Mouse (Mus musculus): Measurements from ENCODE around the gene Mgat2. TPM values are rescaled to one million over a fixed set of nuclear protein-coding genes. Genes with fewer than 3 reads are reported as not detected.

Gene Mgat2
- 30.8 and 32.6 TPM in 2 replicates for polyA plus RNA-seq (2012; rRNA removed)

- peak within 1 kb of the TSS; percentile 99 for H3K4me3 ChIP-seq (ENCODE audit: insufficient read depth, low read depth, low read length)
- H3K36me3 ChIP-seq (ENCODE audit: control insufficient read depth, insufficient read depth, low read length), result peaks cover 2% of the 10 kb centered on the region; the same call in 1 of the 2 replicates
- H3K4me1 ChIP-seq (ENCODE audit: control insufficient read depth, insufficient read depth, low read length), result peaks cover 9% of the 10 kb centered on the region; the same call in 1 of the 2 replicates
- under 1% methylated on average over 84 of the region's 84 CpGs for WGBS
- H3K27ac ChIP-seq (ENCODE audit: insufficient read depth, low read depth, low read length), result peak within 1 kb of the TSS; percentile 91
- TF ChIP-seq CTCF (conservative IDR thresholded peaks at IDR 0.05; ENCODE audit: insufficient read depth, insufficient read length, low read depth, low read length) (no peak), POLR2A (IDR thresholded peaks at IDR 0.05; ENCODE audit: low read depth, low read length) (peak; percentile 84)
- H3K27me3 ChIP-seq (replicated peaks; ENCODE audit: control insufficient read depth, insufficient read depth, low read length), result no peaks in the 10 kb centered on the region
- DNase-seq, result peak; percentile 99
Measured at GRCm38 (mm10) chr12:69183583-69184308, at the start of gene Mgat2, which contains the start of gene Rpl36al. Gene Mgat2 (plus strand): TSS chr12:69184157. Gene Rpl36al (minus strand): TSS chr12:69184083.

GRCm38 (mm10) chr12:69139201-69139600 is 44.8 kb upstream of the Mgat2 start:
- H3K4me3 ChIP-seq (ENCODE audit: insufficient read depth, low read depth, low read length), result no peak overlapping the region
- H3K4me1 ChIP-seq (ENCODE audit: control insufficient read depth, insufficient read depth, low read length), result no peaks in the 10 kb centered on the region
- no peak for TF ChIP-seq CTCF (conservative IDR thresholded peaks at IDR 0.05; ENCODE audit: insufficient read depth, insufficient read length, low read depth, low read length)
- TF ChIP-seq POLR2A (IDR thresholded peaks at IDR 0.05; ENCODE audit: low read depth, low read length), result no peak
- H3K27me3 ChIP-seq (replicated peaks; ENCODE audit: control insufficient read depth, insufficient read depth, low read length), result no peaks in the 10 kb centered on the region
- H3K36me3 ChIP-seq (ENCODE audit: control insufficient read depth, insufficient read depth, low read length), result no peaks in the 10 kb centered on the region
- no peak for DNase-seq
- WGBS, result 90% methylated on average over 3 of the region's 3 CpGs
- no peak overlapping the region for H3K27ac ChIP-seq (ENCODE audit: insufficient read depth, low read depth, low read length)

GRCm38 (mm10) chr12:69139841-69140240 is 44.1 kb upstream of the Mgat2 start:
- Histone ChIP-seq H3K27ac (ENCODE audit: insufficient read depth, low read depth, low read length) (no peak overlapping the region), H3K36me3 (ENCODE audit: control insufficient read depth, insufficient read depth, low read length) (no peaks in the 10 kb centered on the region), H3K4me1 (ENCODE audit: control insufficient read depth, insufficient read depth, low read length) (no peaks in the 10 kb centered on the region), H3K4me3 (ENCODE audit: insufficient read depth, low read depth, low read length) (no peak overlapping the region), H3K27me3 (replicated peaks; ENCODE audit: control insufficient read depth, insufficient read depth, low read length) (no peaks in the 10 kb centered on the region)
- DNase-seq, result no peak
- no peak for TF ChIP-seq CTCF (conservative IDR thresholded peaks at IDR 0.05; ENCODE audit: insufficient read depth, insufficient read length, low read depth, low read length)
- no peak for TF ChIP-seq POLR2A (IDR thresholded peaks at IDR 0.05; ENCODE audit: low read depth, low read length)
- WGBS, result 90% methylated on average over 7 of the region's 7 CpGs

GRCm38 (mm10) chr12:69143460-69143859 is 40.5 kb upstream of the Mgat2 start:
- no peaks in the 10 kb centered on the region for H3K27me3 ChIP-seq (replicated peaks; ENCODE audit: control insufficient read depth, insufficient read depth, low read length)
- no peak for TF ChIP-seq POLR2A (IDR thresholded peaks at IDR 0.05; ENCODE audit: low read depth, low read length)
- TF ChIP-seq CTCF (conservative IDR thresholded peaks at IDR 0.05; ENCODE audit: insufficient read depth, insufficient read length, low read depth, low read length), result no peak
- WGBS, result 87% methylated on average over 6 of the region's 6 CpGs
- no peak overlapping the region for H3K27ac ChIP-seq (ENCODE audit: insufficient read depth, low read depth, low read length)
- DNase-seq, result no peak
- H3K36me3 ChIP-seq (ENCODE audit: control insufficient read depth, insufficient read depth, low read length), result no peaks in the 10 kb centered on the region
- no peaks in the 10 kb centered on the region for H3K4me1 ChIP-seq (ENCODE audit: control insufficient read depth, insufficient read depth, low read length)
- H3K4me3 ChIP-seq (ENCODE audit: insufficient read depth, low read depth, low read length), result no peak overlapping the region

GRCm38 (mm10) chr12:69147166-69147735 is 36.7 kb upstream of the Mgat2 start:
- WGBS, result 90% methylated on average over 5 of the region's 5 CpGs
- DNase-seq, result no peak

GRCm38 (mm10) chr12:69150049-69150448 is 33.9 kb upstream of the Mgat2 start:
- Histone ChIP-seq H3K27ac (ENCODE audit: insufficient read depth, low read depth, low read length) (no peak overlapping the region), H3K27me3 (replicated peaks; ENCODE audit: control insufficient read depth, insufficient read depth, low read length) (no peaks in the 10 kb centered on the region), H3K36me3 (ENCODE audit: control insufficient read depth, insufficient read depth, low read length) (no peaks in the 10 kb centered on the region), H3K4me3 (ENCODE audit: insufficient read depth, low read depth, low read length) (no peak overlapping the region), H3K4me1 (ENCODE audit: control insufficient read depth, insufficient read depth, low read length) (no peaks in the 10 kb centered on the region)
- TF ChIP-seq POLR2A (IDR thresholded peaks at IDR 0.05; ENCODE audit: low read depth, low read length) (no peak), CTCF (conservative IDR thresholded peaks at IDR 0.05; ENCODE audit: insufficient read depth, insufficient read length, low read depth, low read length) (no peak)
- DNase-seq, result no peak
- WGBS, result 86% methylated on average over 13 of the region's 13 CpGs

More at GRCm38 (mm10) chr12:69147166-69147735, 36.7 kb upstream of the Mgat2 start:
- H3K36me3 ChIP-seq (ENCODE audit: control insufficient read depth, insufficient read depth, low read length), result no peaks in the 10 kb centered on the region
- H3K4me1 ChIP-seq (ENCODE audit: control insufficient read depth, insufficient read depth, low read length), result no peaks in the 10 kb centered on the region
- H3K27me3 ChIP-seq (replicated peaks; ENCODE audit: control insufficient read depth, insufficient read depth, low read length), result no peaks in the 10 kb centered on the region
- H3K4me3 ChIP-seq (ENCODE audit: insufficient read depth, low read depth, low read length), result no peak overlapping the region
- no peak overlapping the region for H3K27ac ChIP-seq (ENCODE audit: insufficient read depth, low read depth, low read length)
- TF ChIP-seq POLR2A (IDR thresholded peaks at IDR 0.05; ENCODE audit: low read depth, low read length) (no peak), CTCF (conservative IDR thresholded peaks at IDR 0.05; ENCODE audit: insufficient read depth, insufficient read length, low read depth, low read length) (no peak)

- Histone ChIP-seq H3K4me3 (ENCODE audit: insufficient read depth, low read depth, low read length) (no peak overlapping the region), H3K27me3 (replicated peaks; ENCODE audit: control insufficient read depth, insufficient read depth, low read length) (no peaks in the 10 kb centered on the region), H3K36me3 (ENCODE audit: control insufficient read depth, insufficient read depth, low read length) (peaks cover 10% of the 10 kb centered on the region), H3K4me1 (ENCODE audit: control insufficient read depth, insufficient read depth, low read length) (peaks cover 6% of the 10 kb centered on the region; the same call in 1 of the 2 replicates), H3K27ac (ENCODE audit: insufficient read depth, low read depth, low read length) (no peak overlapping the region)
- DNase-seq, result no peak
- no peak for TF ChIP-seq CTCF (conservative IDR thresholded peaks at IDR 0.05; ENCODE audit: insufficient read depth, insufficient read length, low read depth, low read length)
- TF ChIP-seq POLR2A (IDR thresholded peaks at IDR 0.05; ENCODE audit: low read depth, low read length), result no peak
- WGBS, result 90% methylated on average over 2 of the region's 2 CpGs
Measured at GRCm38 (mm10) chr12:69155923-69156322, 28.0 kb upstream of the Mgat2 start.
